Mouse (Mus musculus): ENCODE measurements around the gene Vmn1r175.
"Not testable (repeated sequence)": the region's sequence is repeated elsewhere in the genome, so short reads cannot be mapped to it uniquely, and the experiment has no call there.

Gene Vmn1r175

DNA sequence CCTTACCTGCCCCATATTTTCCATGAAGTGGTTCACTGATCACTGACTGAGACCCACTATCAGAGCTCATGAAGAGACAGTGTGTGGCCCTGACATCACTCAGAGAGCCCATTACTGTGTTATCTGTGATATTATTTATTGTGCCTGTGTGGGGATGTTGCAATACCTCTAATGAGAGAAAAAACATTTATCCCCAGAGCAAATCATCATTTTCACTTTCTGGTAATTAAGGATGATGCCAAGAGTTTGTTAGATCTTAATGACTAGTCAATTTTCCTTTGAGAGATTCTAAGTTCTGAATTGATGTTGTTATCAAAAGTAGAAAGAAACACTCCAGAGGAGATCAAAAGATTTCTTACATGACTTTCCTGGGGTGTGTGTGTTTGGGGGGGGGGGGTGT is at the start of gene Vmn1r175:
TSS of gene Vmn1r175 (minus strand) at position 101 of the 400 bp plus-strand sequence.
- DNase-seq = not testable (repeated sequence)

DNA sequence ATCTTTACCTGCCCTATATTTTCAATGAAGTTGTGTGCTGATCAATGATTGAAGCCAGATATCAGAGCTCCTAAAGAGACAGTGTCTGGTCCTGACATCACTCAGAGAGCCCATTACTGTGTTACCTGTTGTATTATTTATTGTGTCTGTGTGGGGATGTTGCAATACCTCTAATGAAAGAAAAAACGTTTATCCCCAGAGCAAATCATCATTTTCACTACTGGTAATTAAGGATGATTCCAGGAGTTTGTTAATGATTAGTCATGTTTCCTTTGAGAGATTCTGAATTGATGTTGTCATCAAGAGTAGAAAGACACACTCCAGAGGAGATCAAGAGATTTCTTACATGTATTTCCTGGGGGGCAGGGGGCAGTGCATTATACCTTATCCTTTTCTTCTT is 26.8 kb upstream of the Vmn1r175 start, which contains the start of gene Vmn1r176:
TSS of gene Vmn1r176 (minus strand) at position 101 of the 400 bp plus-strand sequence.
- DNase-seq = not testable (repeated sequence)

DNA sequence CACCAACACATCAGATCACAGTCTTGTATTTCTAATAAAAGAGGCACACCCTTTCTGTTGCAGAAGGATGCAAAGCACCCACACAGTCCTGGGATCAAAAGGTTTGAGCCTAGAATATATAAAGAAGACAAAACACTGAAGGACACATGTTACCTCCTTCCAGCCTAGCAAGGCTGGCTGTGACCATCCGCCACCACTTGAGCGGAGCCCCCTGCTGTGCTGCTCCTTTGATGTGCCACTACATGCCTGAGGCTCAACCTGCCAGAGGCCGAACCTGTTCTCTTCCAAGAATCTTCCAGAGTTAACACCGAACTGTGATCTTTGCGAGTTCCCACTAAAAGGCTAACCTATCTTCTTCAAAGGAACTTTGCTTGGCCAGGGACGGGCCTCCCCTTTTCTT is 25.9 kb downstream of the Vmn1r175 start:
- DNase-seq = no peak

Measured in cerebellum, adult 9-10 months (tissue).